Comparison of ENCODE assay signal across 8 mouse cellular contexts in the genomic region with DNA sequence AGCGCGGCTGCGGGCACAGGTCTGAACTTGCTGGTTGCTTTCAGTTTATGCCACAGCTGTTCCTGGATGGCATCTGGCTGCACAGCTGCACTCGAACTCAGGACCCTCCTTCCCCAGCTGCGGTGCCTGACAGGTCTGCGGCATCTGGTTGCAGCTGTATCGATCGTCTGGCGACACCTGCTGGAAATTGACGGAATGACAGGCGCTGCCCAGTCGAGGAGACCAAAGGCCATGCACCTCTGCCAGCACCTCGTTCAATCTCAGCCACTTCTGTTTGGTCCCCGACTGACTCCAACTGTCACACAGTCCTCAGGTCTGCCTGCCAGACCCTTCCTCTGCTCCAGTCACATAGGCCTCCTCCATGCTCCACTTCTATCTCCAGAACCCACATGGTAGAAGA. TPM values are rescaled to one million over a fixed set of nuclear protein-coding genes. Genes with fewer than 3 reads are reported as not detected.
DNase-seq lines count a peak whose midpoint lies in the region; ATAC-seq and TF ChIP-seq lines count a peak whose summit lies in the region.

No protein-coding gene starts in this region.

- H3K4me2 ChIP-seq in kidney, embryonic 14.5 days (replicated peaks; ENCODE audit: low read depth, low read length), result no peak overlapping the region

- peak; percentile 86 for DNase-seq in A20 (ENCODE audit: low read depth, low spot score)
- no peak for DNase-seq in Patski (ENCODE audit: low read depth, low spot score)
- peak; percentile 82 to 93 for DNase-seq in heart, adult 2 months
- DNase-seq in lung, adult 18-20 months, result peak; percentile 80 to 86
- peak; percentile 31 for DNase-seq in retina, postnatal 7 days (ENCODE audit: low read depth, low spot score)
- DNase-seq in urinary bladder, adult 18-20 months (ENCODE audit: low spot score in 2 of 2), result peak; percentile 76 to 92

- H3K4me3 ChIP-seq in cortical plate, adult 2 months (ENCODE audit: insufficient read depth, low read length), result no peak overlapping the region
- H3K4me3 ChIP-seq in heart, adult 2 months, result no peak overlapping the region
- H3K4me3 ChIP-seq in kidney, embryonic 14.5 days (ENCODE audit: low read length), result no peak overlapping the region

- H3K9me3 ChIP-seq in kidney, embryonic 14.5 days (ENCODE audit: control insufficient read depth, low read length), result no peaks in the 10 kb centered on the region

- CTCF ChIA-PET in Patski (lab: Charles Lee), result interaction anchor here (1.1 to 2.5 kb wide), 6 partner anchors 9 to 25 kb away, joined by 3 to 8 read pairs (median 4); no protein-coding TSS in a partner anchor

- H3K27ac ChIP-seq in cortical plate, adult 2 months (ENCODE audit: insufficient read depth, low read length), result no peak overlapping the region
- H3K27ac ChIP-seq in heart, adult 2 months, result no peak overlapping the region
- no peak overlapping the region for H3K27ac ChIP-seq in kidney, embryonic 14.5 days (ENCODE audit: low read depth, low read length)

- no peaks in the 10 kb centered on the region for H3K4me1 ChIP-seq in cortical plate, adult 2 months (ENCODE audit: control insufficient read depth, insufficient read depth, low read length)
- peaks cover 2% of the 10 kb centered on the region for H3K4me1 ChIP-seq in heart, adult 2 months (ENCODE audit: control insufficient read depth, insufficient read depth, low read length)
- no peaks in the 10 kb centered on the region for H3K4me1 ChIP-seq in kidney, embryonic 14.5 days (ENCODE audit: control insufficient read depth, insufficient read depth, low read length)

- peak; percentile 93 for TF ChIP-seq EP300 in heart, adult 2 months (IDR thresholded peaks at IDR 0.05; ENCODE audit: insufficient read depth, low read depth, low read length)

- peak; percentile 27 for ATAC-seq in Patski
- ATAC-seq in kidney, embryonic 14.5 days (ENCODE audit: low FRiP score, low TSS enrichment), result peak; percentile 44; the same call in 1 of the 2 replicates

- no peaks in the 10 kb centered on the region for H3K36me3 ChIP-seq in heart, adult 2 months (ENCODE audit: control insufficient read depth, insufficient read depth, low read length)
- peaks cover 31% of the 10 kb centered on the region for H3K36me3 ChIP-seq in kidney, embryonic 14.5 days (ENCODE audit: control insufficient read depth, insufficient read depth, low read length)

- POLR2A ChIA-PET in Patski (lab: Charles Lee), result no interaction called here

- in situ Hi-C loops in Patski (cut with MboI; ENCODE audit: low pct_unique_long_range_greater_than_20kb), result no loop called here

- WGBS in heart, adult 2 months, result 11% methylated on average over 14 of the region's 14 CpGs
- WGBS in kidney, embryonic 14.5 days, result 15% methylated on average over 14 of the region's 14 CpGs

- H3K27me3 ChIP-seq in Patski, result no peaks in the 10 kb centered on the region
- no peaks in the 10 kb centered on the region for H3K27me3 ChIP-seq in heart, adult 2 months (ENCODE audit: control insufficient read depth, insufficient read depth, low read length)
- peaks cover 4% of the 10 kb centered on the region; the same call in 1 of the 2 replicates for H3K27me3 ChIP-seq in kidney, embryonic 14.5 days (ENCODE audit: control insufficient read depth, insufficient read depth, low read length)

- no peaks in the 10 kb centered on the region for H3K79me2 ChIP-seq in heart, adult 2 months (replicated peaks; ENCODE audit: control insufficient read depth, insufficient read depth, low read length)

- no peak for TF ChIP-seq CTCF in Patski (IDR thresholded peaks at IDR 0.05)
- TF ChIP-seq CTCF in cortical plate, adult 2 months (IDR thresholded peaks at IDR 0.05; ENCODE audit: extremely low read depth, insufficient read depth, low read length), result peak; percentile 90
- peak; percentile 100 for TF ChIP-seq CTCF in heart, adult 2 months (IDR thresholded peaks at IDR 0.05)

- H3K9ac ChIP-seq in heart, adult 2 months (ENCODE audit: low read depth, low read length), result no peak overlapping the region
- no peak overlapping the region for H3K9ac ChIP-seq in kidney, embryonic 14.5 days (ENCODE audit: low read depth, low read length)

- TF ChIP-seq POLR2A in cortical plate, adult 2 months (IDR thresholded peaks at IDR 0.05; ENCODE audit: extremely low read depth, insufficient read depth, low read length), result no peak
- TF ChIP-seq POLR2A in heart, adult 2 months (IDR thresholded peaks at IDR 0.05; ENCODE audit: insufficient read depth, low read depth, low read length), result no peak

- intact Hi-C loops in heart, adult 2 months (cut with DNase I), result loop anchor here (1.0 to 2.0 kb wide), 3 partner anchors 24 to 78 kb away; no protein-coding TSS in a partner anchor

RNA-seq across cellular contexts. Expression of a gene that starts 2.8 kb away (rescaled TPM):
- not detected for polyA plus RNA-seq in Patski (2021)
- polyA plus RNA-seq in cortical plate, adult 2 months (2012; rRNA removed), result 3.4 and 3.9 TPM in 2 replicates
- 1 to 10 TPM; 1.1 to 1.5 TPM for total RNA-seq in heart, adult 2 months (2021)
- 1.1 and 1.2 TPM in 2 replicates for polyA plus RNA-seq in heart, adult 2 months (2012; rRNA removed)
- 0.23 and 0.60 TPM in 2 replicates for polyA plus RNA-seq in kidney, embryonic 14.5 days (2014; fragmentation: Nextera tagmentation; extraction: Ambion mirVana)

RNA-seq across cellular contexts. Expression of a gene that starts 18.2 kb away (rescaled TPM):
- polyA plus RNA-seq in Patski (2021), result 76.2 TPM
- polyA plus RNA-seq in cortical plate, adult 2 months (2012; rRNA removed), result 147 and 154 TPM in 2 replicates
- 10 to 100 TPM; 46.6 to 53.5 TPM for total RNA-seq in heart, adult 2 months (2021)
- polyA plus RNA-seq in heart, adult 2 months (2012; rRNA removed), result 68.0 and 81.9 TPM in 2 replicates
- 77.7 and 89.2 TPM in 2 replicates for polyA plus RNA-seq in kidney, embryonic 14.5 days (2014; fragmentation: Nextera tagmentation; extraction: Ambion mirVana)

RNA-seq across cellular contexts. Expression of a gene that starts 26.8 kb away (rescaled TPM):
- 0.03 TPM for polyA plus RNA-seq in Patski (2021)
- polyA plus RNA-seq in cortical plate, adult 2 months (2012; rRNA removed), result 0.87 and 1.1 TPM in 2 replicates
- 1 to 10 TPM in 1 of 2 experiments, under 1 TPM in 1; 0.81 to 1.1 TPM for total RNA-seq in heart, adult 2 months (2021)
- 2.0 and 3.1 TPM in 2 replicates for polyA plus RNA-seq in heart, adult 2 months (2012; rRNA removed)
- polyA plus RNA-seq in kidney, embryonic 14.5 days (2014; fragmentation: Nextera tagmentation; extraction: Ambion mirVana), result 0.41 and 0.54 TPM in 2 replicates

RNA-seq across cellular contexts. Expression of a gene that starts 30.6 kb away (rescaled TPM):
- polyA plus RNA-seq in Patski (2021), result 104 TPM
- polyA plus RNA-seq in cortical plate, adult 2 months (2012; rRNA removed), result 124 and 129 TPM in 2 replicates
- total RNA-seq in heart, adult 2 months (2021), result 10 to 100 TPM; 68.6 to 74.2 TPM
- polyA plus RNA-seq in heart, adult 2 months (2012; rRNA removed), result 107 and 116 TPM in 2 replicates
- 59.1 and 76.6 TPM in 2 replicates for polyA plus RNA-seq in kidney, embryonic 14.5 days (2014; fragmentation: Nextera tagmentation; extraction: Ambion mirVana)

RNA-seq across cellular contexts. Expression of a gene that starts 32.5 kb away (rescaled TPM):
- 1,239 TPM for polyA plus RNA-seq in Patski (2021)
- polyA plus RNA-seq in cortical plate, adult 2 months (2012; rRNA removed), result 897 and 916 TPM in 2 replicates
- total RNA-seq in heart, adult 2 months (2021), result 1,000 to 10,000 TPM in 1 of 2 experiments, 100 to 1,000 TPM in 1; 982 to 1,113 TPM
- polyA plus RNA-seq in heart, adult 2 months (2012; rRNA removed), result 2,586 and 3,063 TPM in 2 replicates
- polyA plus RNA-seq in kidney, embryonic 14.5 days (2014; fragmentation: Nextera tagmentation; extraction: Ambion mirVana), result 408 and 609 TPM in 2 replicates
